Mouse (Mus musculus) 3T3-L1 (cell line): ENCODE measurements around the gene Gm17482.
A peak's percentile ranks its signal among the peaks of the same experiment; 100 is the strongest.

Experiments
- DNase-seq: peaks from one replicate; pipeline ENCODE4 v3.0.0-alpha.2; 2015; ENCODE audit warnings: low read depth, low spot score

The Gm17482 gene

DNA sequence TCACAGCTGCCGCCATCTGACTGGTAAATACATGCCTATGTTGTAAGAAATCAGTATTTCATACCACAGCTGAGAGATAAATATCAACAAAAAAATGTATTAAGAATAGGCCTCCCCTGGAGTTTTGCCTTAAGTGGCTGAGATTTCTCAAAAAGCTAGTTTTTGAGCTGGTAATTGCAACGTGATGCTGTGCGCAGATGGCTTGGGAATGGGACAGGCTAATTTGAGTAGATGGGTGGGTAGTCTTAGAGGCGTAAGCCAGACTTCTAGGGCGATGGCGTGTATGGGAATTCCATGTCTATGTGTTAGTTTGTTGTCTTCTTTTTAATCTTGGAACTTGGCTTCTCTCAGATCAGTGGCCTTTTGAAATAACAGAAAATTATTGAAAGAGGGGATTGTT is 64.7 kb downstream of the Gm17482 start:
- DNase-seq: no peak

DNA sequence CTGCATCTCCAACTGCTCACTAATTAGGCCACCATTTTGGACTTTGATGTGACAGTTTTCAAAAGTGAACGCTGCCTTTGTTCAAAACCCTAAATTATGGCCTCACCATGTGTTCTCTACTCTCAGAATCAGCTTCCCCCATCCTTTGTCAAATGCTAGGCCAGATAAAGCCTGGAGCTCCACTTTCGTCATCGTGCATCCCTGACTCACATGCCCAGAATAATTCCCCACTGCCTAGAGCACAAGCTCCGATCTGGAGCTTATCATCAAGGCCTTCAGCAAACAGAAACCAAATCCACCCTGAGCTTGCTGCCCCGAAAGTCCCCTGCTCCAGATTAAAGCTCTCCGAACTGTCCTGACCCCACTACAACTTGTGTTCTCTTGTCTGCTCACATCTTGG is 65.5 kb downstream of the Gm17482 start:
- DNase-seq: peak; percentile 36

DNA sequence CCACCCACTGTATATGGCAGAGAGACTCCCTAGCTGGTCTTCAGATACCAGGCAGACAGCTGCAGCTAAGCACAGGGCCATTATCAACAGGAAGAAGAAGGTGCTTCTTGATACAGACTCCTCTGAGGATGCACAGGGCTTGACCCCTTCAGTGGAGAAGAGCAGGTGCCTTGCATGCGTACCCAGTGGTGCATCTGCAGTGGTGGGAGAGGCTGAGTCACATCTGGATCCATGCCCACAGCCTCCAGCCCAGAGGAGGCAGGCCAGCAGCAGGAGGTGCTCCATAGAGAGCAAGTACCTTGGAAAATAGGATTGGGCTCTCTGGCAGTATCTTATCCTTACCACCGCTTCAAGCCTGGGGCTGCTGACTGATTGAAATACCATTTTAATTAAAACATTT is 66.7 kb downstream of the Gm17482 start:
- DNase-seq: peak; percentile 70

- DNase-seq: no peak
These were observed 80.0 kb downstream of the Gm17482 start for GRCm38 (mm10) chr6:115307134-115307533.
